Mouse (Mus musculus): ENCODE results near the gene Fam92b.

DNA sequence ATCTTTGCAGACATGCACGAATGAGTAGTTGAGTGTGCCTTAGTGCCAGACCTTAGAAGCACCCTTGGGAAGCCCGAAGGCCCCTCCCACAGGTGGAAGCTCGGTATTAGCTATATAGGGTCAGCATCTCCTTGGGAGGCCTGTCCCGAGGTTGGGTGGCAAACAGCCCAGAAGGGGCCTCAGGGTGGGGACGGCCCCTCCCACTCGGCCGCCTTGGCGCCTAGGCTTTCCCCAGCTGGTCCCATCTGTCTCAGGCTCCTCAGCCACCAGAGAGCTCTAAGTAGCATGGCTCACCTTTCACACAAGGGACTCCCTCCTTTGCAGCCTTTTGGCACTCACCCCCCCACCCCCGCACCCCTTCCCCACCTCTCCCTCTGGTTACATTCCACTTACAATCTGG is 7.1 kb upstream of the Fam92b start:
- TF ChIP-seq CTCF (IDR thresholded peaks at IDR 0.05; ENCODE audit: extremely low read depth, insufficient read depth, insufficient read length, insufficient replicate concordance), result no peak
- no peak for TF ChIP-seq POLR2A (IDR thresholded peaks at IDR 0.05; ENCODE audit: low read depth, low read length)

Data from spleen, adult 2 months (tissue).